Mouse (Mus musculus) kidney, postnatal 4 days (tissue): ENCODE measurements around the gene Utp11.
"Not testable (repeated sequence)": the region's sequence is repeated elsewhere in the genome, so short reads cannot be mapped to it uniquely, and the experiment has no call there.

Experiments used
- DNase-seq, 2 experiments: peaks; one replicate each; pipeline ENCODE4 v3.0.0; 2021; ENCODE audit warnings: mixed read lengths in 2 of 2

The Utp11 gene

GRCm38 (mm10) chr4:124693135-124693894 lies at the start of gene Utp11:
Utp11 (minus strand) TSS chr4:124693600.
- peak; percentile 84 to 92 for DNase-seq

DNA sequence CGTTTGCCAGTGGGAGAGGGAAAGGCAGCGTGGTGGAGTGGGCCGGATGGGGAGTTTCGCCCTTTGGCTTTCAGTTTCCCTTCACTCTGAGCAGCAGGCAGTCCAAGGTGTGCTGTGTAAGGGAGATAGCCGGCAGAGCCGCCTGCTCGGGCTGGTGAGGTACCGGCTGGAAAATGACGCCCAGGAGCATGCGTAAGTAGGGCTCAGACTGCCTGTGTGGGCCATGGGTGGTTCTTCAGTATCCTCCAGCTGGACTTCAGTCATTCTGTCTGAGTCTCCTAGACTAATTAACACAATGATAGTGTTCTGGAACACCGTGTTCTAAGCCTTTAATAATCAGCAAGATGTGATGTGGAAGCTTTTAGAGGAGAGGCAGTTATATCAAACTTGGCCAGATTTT lies 49.4 kb upstream of the Utp11 start:
- no peak for DNase-seq

GRCm38 (mm10) chr4:124741376-124742343 lies 48.3 kb upstream of the Utp11 start, which contains the start of gene Inpp5b:
Inpp5b (plus strand) TSS chr4:124741850.
- peak; percentile 84 to 89 for DNase-seq

GRCm38 (mm10) chr4:124738783-124739182 lies 45.4 kb upstream of the Utp11 start:
- no peak for DNase-seq

DNA sequence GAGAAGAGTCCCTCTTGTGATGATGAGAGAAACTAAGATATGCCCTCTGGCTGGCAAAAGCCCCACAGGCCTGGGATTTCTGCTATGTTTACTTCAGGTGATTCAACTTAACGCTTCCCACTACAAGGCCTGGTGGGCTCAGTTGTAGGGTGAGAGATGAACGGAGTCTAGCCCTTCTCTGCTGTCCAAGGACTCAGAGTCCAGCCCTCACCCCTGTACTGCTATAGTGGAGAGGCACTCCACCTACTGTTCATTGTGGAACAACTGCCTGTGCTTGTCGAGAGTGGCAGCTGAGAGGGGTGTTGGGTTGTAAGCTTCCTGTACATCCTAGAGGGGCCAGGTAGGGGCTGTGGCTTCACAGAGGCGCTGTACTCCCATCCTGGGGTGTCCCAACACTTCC lies 44.6 kb upstream of the Utp11 start:
- DNase-seq: no peak

DNA sequence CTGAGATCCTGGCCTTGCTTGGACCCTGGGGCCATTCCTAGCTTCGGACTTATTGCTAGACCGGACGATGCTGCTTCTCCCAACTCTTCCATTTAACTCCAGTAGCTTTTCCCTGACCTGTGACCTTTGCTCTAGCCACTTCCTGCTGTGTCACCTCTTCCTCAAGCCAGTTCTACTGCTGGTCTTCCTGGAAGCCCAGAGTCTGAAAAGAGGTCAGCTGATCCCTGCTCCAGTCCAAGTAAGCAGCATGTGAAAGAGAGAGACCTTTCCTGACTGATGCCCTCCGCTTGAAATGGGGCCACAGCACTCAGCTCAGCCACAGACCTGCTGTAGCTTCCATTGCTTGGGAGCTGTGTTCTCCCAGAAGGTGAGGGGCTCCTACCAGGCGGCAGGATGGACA lies 44.1 kb upstream of the Utp11 start:
- no peak for DNase-seq

GRCm38 (mm10) chr4:124736952-124737351 lies 43.6 kb upstream of the Utp11 start:
- DNase-seq: no peak

GRCm38 (mm10) chr4:124726121-124726520 lies 32.7 kb upstream of the Utp11 start:
- no peak for DNase-seq

- DNase-seq: no peak
Measured at GRCm38 (mm10) chr4:124719101-124719500, 25.7 kb upstream of the Utp11 start.

DNA sequence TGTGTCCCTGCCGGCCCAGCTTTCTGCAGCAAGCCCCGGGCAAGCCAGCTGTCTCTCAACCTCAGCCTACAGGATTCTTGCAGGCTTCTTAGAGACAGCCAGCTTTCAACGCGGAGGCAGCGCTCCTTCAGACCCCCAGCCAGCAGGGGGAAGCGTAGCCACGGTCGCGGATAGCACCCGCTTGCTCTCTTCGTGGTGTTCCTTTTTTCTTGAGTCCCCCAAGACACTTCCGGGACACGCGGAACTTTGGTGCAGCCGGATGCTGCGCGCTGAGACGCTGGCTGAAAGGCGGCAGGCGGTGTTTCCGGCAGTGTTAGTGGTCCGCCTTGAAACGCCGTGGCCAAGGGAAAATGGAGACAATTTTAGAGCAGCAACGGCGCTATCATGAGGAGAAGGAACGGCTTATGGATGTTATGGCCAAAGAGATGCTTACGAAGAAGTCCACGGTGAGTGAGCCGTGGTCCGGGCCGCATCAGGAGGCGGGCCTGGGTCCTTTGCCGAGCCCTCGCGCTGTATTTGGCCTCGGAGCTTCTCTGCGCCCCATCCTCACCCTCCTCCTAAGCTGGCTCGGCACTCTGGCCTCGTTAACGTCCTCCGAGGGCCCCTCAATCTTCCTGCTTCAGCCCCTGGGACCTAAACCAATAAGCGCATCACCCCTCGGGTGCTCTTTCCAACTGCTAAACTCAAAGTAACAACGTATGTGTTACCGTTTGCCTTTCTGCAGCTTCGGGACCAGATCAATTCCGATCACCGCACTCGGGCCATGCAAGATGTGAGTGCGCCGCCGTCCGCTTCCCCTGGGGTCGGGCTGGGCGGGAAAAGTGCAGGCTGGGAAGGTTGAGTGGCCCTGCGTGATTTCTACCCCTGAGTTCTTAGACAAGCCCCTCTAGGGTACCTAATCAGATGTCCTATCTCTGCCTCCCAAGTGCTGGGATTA lies 21.4 kb upstream of the Utp11 start, which contains the start of gene Sf3a3:
Gene Sf3a3, plus strand, starts transcription at position 232 of the 937 bp plus-strand sequence.
- DNase-seq: peak; percentile 96 to 97

GRCm38 (mm10) chr4:124713850-124714249 lies 20.4 kb upstream of the Utp11 start:
- DNase-seq: not testable (repeated sequence)

DNA sequence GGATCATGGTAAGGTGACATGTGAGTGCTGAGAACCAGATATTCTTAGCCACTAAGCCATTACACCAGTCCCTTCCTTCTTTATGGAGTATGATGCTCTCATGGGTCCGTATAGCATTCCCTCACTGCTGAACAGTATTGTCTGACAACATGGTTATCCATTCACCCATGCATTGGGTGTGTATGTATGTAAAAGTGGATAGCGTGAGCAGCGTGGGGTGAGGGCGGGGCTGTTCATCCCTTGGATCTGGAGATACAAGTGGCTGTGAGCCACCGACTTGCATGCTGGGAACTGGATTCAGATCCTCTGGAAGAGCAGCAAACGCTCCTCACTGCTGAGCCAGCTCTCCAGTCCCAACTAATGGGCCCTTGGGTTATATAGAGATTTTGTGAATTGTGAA lies 19.2 kb upstream of the Utp11 start:
- DNase-seq: no peak

DNA sequence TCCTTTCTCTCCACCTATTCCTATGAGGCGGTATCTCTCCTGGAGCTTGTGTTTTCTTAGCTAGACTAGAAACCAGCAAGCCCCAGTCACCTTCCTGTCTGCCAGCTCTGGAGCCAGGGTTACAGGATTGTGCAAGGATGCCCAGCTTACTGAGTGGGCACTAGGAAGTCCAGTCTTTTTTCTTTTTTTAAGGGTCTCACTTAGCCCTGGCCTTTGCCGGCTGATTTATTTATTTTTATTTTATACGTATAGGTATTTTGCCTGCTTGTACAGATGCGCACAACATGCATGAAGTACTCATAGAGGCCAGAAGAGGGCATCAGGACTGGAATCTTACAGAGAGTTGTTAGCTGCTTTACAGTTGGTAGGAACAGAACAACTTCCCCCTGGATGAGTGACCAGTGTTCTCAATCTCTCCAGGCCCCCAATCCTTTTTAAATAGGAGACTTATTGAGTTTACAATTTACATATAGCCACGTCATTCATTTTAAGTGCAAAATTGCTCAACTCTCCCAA lies 17.4 kb upstream of the Utp11 start:
- DNase-seq: peak; percentile 52 to 69

GRCm38 (mm10) chr4:124709961-124710446 lies 16.6 kb upstream of the Utp11 start:
- DNase-seq: peak; percentile 49 to 68

DNA sequence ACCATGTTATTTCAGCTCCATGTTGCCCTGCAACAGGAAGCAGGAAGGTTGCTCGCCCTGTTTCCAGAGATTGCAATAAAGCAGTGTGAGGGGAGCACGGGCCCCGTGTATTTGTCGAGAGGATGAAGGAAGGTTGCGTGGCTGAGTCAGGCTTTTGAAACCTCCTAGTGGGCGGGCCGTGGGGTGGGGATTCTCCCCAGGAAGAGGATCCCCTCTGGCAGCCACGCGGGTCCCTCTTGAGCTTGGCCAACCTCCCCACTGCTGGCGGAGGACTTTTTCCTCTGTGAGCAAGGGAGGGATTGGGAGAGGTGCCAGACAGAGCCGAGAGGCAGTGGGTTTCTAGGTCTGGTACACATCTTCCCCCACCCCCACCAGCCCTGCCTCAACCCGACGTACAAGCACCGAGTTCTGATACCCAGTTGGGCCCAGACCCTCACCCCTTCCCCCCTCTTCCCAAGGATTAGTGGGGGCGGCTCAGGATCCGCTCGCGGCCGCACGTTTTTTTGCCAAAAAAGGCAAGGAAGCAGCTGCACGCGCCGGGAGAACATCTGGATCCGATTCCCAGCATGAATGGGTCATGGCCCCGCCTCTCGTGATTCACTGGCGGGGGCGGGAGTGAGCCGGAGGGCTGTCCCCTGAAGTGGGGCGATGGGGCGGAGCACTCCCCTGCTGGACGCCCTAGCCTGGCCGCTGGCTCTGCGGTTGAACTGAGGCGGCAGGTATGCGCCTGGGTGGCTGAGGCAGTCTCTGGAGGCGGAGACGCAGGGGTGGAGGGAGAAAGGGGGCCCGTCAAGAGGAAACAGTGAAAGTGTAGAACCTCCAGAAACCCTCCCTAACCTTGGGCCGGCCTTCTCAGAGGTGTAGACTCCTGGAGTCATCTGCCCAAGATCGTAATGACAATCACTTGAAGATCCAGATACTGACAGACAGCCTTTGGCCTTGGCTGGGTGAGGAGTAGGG lies 15.4 kb upstream of the Utp11 start:
- DNase-seq: peak; percentile 92 to 95

- DNase-seq: not testable (repeated sequence)
Measured at GRCm38 (mm10) chr4:124708200-124708517, 14.8 kb upstream of the Utp11 start.

GRCm38 (mm10) chr4:124707381-124708199 lies 14.2 kb upstream of the Utp11 start:
- DNase-seq: not testable (repeated sequence)

- DNase-seq: peak in 1 of 2 experiments; percentile 5
Measured at GRCm38 (mm10) chr4:124705661-124706269, 12.4 kb upstream of the Utp11 start.

GRCm38 (mm10) chr4:124704797-124705474 lies 11.5 kb upstream of the Utp11 start:
- DNase-seq: peak; percentile 69 to 81
